Mouse (Mus musculus): ENCODE measurements around the gene Tln1.

- TF ChIP-seq POLR2A (IDR thresholded peaks at IDR 0.05; ENCODE audit: low read depth, low read length), result no peak
- TF ChIP-seq CTCF (IDR thresholded peaks at IDR 0.05; ENCODE audit: extremely low read depth, insufficient read length, insufficient replicate concordance, low read depth, low read length), result no peak
Observed at GRCm38 (mm10) chr4:43579256-43579655, 16.8 kb upstream of the Tln1 start.
